Mouse (Mus musculus): Measurements from ENCODE around the gene Gm49380.

The Gm49380 gene

GRCm38 (mm10) chr9:44093612-44094503 is 19.4 kb downstream of the Gm49380 start:
- no peak for DNase-seq (ENCODE audit: low read depth, low spot score)

GRCm38 (mm10) chr9:44088877-44089608 is 24.3 kb downstream of the Gm49380 start:
- no peak for DNase-seq (ENCODE audit: low read depth, low spot score)

- DNase-seq (ENCODE audit: low read depth, low spot score): no peak
These were observed 25.4 kb downstream of the Gm49380 start for GRCm38 (mm10) chr9:44087761-44088455.

GRCm38 (mm10) chr9:44086960-44087359 is 26.3 kb downstream of the Gm49380 start:
- DNase-seq (ENCODE audit: low read depth, low spot score): no peak

- DNase-seq (ENCODE audit: low read depth, low spot score): no peak
These were observed 27.3 kb downstream of the Gm49380 start for GRCm38 (mm10) chr9:44085741-44086665.

GRCm38 (mm10) chr9:44085276-44085675 is 28.0 kb downstream of the Gm49380 start:
- DNase-seq (ENCODE audit: low read depth, low spot score): no peak

- no peak for DNase-seq (ENCODE audit: low read depth, low spot score)
These were observed 28.6 kb downstream of the Gm49380 start for GRCm38 (mm10) chr9:44084659-44085229.

GRCm38 (mm10) chr9:44084236-44084635 is 29.1 kb downstream of the Gm49380 start:
- no peak for DNase-seq (ENCODE audit: low read depth, low spot score)

GRCm38 (mm10) chr9:44083392-44084121 is 29.7 kb downstream of the Gm49380 start:
- no peak for DNase-seq (ENCODE audit: low read depth, low spot score)

- DNase-seq (ENCODE audit: low read depth, low spot score): no peak
These were observed 31.0 kb downstream of the Gm49380 start for GRCm38 (mm10) chr9:44082266-44082665.

GRCm38 (mm10) chr9:44081581-44081980 is 31.7 kb downstream of the Gm49380 start:
- no peak for DNase-seq (ENCODE audit: low read depth, low spot score)

GRCm38 (mm10) chr9:44080953-44081352 is 32.3 kb downstream of the Gm49380 start:
- DNase-seq (ENCODE audit: low read depth, low spot score): no peak

GRCm38 (mm10) chr9:44079997-44080780 is 33.1 kb downstream of the Gm49380 start:
- no peak for DNase-seq (ENCODE audit: low read depth, low spot score)

- no peak for DNase-seq (ENCODE audit: low read depth, low spot score)
These were observed 34.1 kb downstream of the Gm49380 start for GRCm38 (mm10) chr9:44078955-44079756.

GRCm38 (mm10) chr9:44078136-44078797 is 35.0 kb downstream of the Gm49380 start:
- DNase-seq (ENCODE audit: low read depth, low spot score): no peak

- DNase-seq (ENCODE audit: low read depth, low spot score): no peak
These were observed 35.9 kb downstream of the Gm49380 start for GRCm38 (mm10) chr9:44077266-44077910.

GRCm38 (mm10) chr9:44076764-44077120 is 36.6 kb downstream of the Gm49380 start:
- DNase-seq (ENCODE audit: low read depth, low spot score): no peak

Measured in brain, embryonic 18.5 days (tissue).